Mouse (Mus musculus): ENCODE data around the gene Acox2.
"Not testable (repeated sequence)": the region's sequence is repeated elsewhere in the genome, so short reads cannot be mapped to it uniquely, and the experiment has no call there.

Acox2 gene

DNA sequence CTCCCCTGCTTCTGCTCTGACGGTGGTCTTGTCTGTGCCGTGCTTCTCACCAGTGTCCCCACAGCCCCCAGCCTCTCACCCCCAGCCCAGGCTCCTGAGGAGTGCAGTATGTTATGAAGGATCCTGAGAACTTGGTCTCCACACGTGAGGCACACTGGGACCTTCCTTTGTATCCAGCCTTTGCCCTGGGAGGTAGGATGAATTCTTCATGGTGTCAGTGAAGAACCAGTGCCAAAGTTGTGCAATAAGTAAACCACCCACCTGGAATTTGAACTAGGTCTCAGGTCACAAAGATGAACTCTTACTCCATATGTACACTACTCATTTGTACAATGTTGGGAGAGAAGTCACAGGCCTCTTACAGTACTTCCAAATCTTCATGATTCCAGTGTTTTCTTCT, at the start of gene Acox2:
Gene Acox2 (minus strand): TSS at position 188 of the 400 bp plus-strand sequence.
- no peak for DNase-seq (ENCODE audit: low spot score in 2 of 2)

DNA sequence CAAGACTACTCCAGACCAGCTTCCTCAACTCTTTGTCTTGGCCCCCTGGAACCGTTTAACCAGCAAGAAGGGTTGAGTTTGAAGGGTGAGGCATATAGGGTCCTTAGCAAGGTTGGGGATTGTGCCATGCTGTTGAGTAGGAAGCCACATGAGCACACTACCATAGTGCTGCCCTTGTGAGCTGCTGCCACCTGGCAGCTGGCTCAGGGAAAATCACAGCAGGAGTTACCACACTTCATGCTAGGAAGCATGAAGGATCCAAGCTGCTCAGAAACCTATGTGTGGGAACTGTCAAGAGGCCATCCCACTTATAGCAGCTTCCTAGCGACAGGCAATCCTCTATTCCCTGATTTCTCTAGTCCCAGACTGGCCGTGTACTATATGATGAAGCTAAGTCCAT, 49.5 kb upstream of the Acox2 start:
- no peak for DNase-seq (ENCODE audit: low spot score in 2 of 2)

- DNase-seq (ENCODE audit: low spot score in 2 of 2) = no peak
Measured at GRCm38 (mm10) chr14:8306884-8307283, 47.7 kb upstream of the Acox2 start.

DNA sequence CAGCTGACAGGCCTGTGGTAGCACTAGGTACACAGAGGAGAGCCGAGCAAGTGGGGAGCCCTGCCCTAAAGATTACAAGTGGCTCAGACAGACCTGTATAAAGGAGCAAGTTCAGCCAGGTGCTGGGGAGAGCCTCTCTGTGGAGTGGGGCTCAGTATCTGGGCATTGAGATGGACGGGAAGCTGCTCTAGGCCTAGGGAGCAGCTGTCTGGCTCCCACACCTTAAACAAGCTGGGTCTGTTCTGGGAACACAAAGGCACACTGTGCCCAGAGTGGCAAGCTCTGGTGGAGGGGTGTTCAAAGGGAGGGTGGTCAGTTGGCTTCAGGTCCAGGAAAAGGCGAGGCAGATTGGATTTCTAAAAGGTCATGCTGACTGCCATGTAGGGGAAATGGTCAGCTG, 45.9 kb upstream of the Acox2 start:
- no peak for DNase-seq (ENCODE audit: low spot score in 2 of 2)

GRCm38 (mm10) chr14:8304082-8304481, 44.9 kb upstream of the Acox2 start:
- no peak for DNase-seq (ENCODE audit: low spot score in 2 of 2)

- DNase-seq (ENCODE audit: low spot score in 2 of 2) = no peak
Measured at GRCm38 (mm10) chr14:8302687-8303086, 43.5 kb upstream of the Acox2 start.

DNA sequence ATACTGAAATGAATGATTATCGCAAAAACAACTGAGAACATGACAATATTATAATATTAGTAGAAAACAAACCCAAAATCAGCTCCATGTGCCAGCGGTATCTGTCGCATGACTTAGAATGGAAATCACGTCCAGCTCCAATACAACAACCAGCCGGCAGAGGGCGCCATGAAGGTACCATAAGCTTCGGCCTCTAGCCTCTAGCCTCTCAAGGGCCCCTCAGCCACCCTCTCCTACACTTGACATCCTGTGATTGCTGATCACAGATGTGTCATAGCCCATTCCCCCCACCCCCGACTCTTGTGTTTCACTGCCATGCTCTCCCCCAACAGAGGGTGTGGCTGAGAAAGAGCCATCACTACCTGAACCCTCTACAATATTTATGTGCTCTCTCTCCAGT, 41.1 kb upstream of the Acox2 start:
- peak in 1 of 2 experiments; percentile 46 for DNase-seq (ENCODE audit: low spot score in 2 of 2)

DNA sequence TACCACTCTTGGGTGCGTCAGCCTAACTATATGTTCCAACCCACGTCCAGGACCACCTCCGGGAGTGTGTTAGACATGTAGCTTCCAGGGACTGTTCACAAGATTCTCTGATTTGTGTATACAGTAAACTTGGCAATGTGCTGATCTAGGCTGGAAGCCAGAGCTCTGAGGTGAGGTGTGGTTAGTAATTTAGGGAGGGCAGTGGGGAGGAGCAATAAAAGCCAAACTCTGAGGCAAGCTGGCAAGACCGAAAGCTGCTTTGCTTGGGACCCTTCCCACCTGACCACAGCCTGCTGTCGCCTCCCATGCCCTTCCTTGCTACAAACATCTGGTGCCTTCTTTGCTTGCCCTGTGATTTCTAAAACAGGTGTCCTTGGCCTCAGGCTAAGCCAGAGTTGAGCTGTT, 38.7 kb upstream of the Acox2 start:
- no peak for DNase-seq (ENCODE audit: low spot score in 2 of 2)

- DNase-seq (ENCODE audit: low spot score in 2 of 2) = no peak
Measured at GRCm38 (mm10) chr14:8294257-8294656, 35.1 kb upstream of the Acox2 start.

DNA sequence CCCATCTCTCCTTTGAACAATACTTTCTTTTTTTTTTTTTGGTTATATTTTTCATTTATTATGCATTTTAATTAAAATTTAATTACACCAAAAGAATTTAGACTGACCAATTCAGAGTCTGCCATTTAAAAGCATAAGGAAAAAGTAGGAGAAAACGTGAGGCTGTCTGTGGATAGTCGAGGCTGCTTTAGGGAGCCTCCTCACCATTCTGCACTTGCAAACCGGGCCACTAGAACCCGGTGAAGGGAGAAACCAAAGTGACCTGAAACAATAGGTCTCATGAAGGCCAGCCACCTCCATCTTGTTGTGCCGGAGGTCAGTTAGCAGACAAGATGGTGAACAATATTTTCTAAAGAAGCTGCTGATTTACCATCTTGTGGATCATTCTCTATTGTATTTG, 27.4 kb upstream of the Acox2 start:
- DNase-seq (ENCODE audit: low spot score in 2 of 2) = not testable (repeated sequence)

DNA sequence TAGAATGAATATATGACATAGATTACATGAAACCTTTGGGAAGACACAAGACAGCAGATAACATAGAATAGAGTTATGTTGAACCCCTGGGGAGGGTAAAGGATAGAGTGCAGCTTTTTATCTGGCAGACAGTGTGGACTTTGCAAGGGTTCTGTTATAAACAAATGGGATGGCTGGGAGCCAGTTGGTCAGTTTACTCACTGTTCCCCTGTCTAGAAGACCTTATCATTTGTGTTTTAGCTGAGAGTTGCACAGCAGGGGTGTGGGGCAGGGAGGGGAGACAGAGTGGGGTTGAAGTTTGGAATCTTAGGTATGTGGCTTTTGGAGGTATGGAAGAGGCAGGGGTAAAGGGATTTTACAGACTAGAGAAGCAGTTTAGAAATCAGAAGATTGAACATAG, 24.6 kb upstream of the Acox2 start:
- no peak for DNase-seq (ENCODE audit: low spot score in 2 of 2)

DNA sequence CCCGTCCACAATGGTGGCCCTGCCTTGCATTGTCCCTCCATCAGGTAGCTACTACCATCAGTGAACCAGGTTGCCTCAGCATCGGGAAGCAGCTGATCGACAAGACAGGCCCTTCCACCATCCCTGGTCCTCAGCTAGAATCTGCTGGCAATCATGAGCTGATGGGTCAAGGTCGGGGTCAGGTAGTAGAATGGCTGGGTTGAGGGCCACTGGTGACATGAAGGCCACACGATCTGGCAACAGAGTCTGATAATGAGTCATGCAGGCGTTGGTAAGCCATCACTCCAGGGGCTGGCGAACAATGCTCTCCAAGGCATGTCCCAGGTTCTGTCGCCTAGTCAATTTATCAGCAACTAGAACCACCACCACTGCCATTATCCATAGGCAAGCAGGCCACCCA, 12.1 kb upstream of the Acox2 start:
- DNase-seq (ENCODE audit: low spot score in 2 of 2) = not testable (repeated sequence)

- no peak for DNase-seq (ENCODE audit: low spot score in 2 of 2)
Measured at GRCm38 (mm10) chr14:8264378-8264777, 5.2 kb upstream of the Acox2 start.

- DNase-seq (ENCODE audit: low spot score in 2 of 2) = no peak
Measured at GRCm38 (mm10) chr14:8262242-8262641, 3.1 kb upstream of the Acox2 start.

DNA sequence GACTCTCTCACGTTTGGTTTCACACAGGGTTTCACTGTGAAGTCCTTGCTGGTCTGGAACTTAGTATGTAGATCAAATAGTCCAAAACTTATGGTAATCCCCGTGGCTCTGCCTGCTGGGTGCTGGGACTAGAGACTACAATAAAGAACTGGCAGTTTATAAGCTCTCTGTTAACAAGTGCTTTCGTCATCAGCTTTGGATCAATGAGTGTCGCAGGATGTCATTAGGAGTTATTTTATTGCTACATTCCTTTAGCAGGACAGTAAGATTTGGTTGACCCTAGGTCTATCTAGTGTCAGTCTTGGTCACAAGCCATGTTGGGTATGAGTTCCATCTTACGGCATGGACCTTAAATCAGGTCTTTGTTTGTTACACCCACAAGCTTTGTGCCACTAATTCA, 1.1 kb upstream of the Acox2 start:
- DNase-seq (ENCODE audit: low spot score in 2 of 2) = no peak

DNA sequence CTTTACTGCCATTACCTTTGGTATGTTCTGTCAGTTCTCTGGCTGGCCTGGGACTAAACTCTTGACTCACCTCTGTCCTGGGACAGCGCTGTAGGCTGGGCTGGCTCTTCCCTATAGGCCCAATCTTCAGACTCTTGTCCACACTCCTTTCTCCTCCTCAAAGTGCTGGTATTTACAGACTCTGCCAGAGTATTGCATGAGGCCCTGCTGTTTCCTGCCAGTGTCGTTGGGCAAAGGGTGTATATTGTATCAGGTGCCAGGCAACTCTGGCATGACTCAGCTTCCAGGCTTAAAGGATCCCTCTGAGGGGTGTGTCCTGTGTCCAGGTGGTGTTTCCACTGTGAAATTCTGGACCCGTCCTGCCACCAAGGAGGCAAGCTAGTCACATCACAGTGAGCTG, 401 bp downstream of the Acox2 start:
- no peak for DNase-seq (ENCODE audit: low spot score in 2 of 2)

DNA sequence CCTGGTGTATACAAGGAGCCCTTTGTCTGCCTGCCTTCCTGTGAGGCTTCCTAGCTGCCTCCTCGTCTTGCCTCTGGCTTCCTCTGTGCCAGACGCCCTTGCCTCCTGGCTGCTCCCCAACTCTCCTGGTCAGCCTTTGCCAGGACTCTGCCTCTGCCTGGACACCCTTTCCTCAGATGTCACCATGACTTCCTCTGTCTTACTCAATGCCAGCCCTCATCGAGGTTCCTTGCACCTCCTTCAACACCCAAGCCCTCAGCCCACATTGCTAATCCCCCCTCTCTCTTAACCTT, 872 bp downstream of the Acox2 start:
- DNase-seq (ENCODE audit: low spot score in 2 of 2) = no peak

DNA sequence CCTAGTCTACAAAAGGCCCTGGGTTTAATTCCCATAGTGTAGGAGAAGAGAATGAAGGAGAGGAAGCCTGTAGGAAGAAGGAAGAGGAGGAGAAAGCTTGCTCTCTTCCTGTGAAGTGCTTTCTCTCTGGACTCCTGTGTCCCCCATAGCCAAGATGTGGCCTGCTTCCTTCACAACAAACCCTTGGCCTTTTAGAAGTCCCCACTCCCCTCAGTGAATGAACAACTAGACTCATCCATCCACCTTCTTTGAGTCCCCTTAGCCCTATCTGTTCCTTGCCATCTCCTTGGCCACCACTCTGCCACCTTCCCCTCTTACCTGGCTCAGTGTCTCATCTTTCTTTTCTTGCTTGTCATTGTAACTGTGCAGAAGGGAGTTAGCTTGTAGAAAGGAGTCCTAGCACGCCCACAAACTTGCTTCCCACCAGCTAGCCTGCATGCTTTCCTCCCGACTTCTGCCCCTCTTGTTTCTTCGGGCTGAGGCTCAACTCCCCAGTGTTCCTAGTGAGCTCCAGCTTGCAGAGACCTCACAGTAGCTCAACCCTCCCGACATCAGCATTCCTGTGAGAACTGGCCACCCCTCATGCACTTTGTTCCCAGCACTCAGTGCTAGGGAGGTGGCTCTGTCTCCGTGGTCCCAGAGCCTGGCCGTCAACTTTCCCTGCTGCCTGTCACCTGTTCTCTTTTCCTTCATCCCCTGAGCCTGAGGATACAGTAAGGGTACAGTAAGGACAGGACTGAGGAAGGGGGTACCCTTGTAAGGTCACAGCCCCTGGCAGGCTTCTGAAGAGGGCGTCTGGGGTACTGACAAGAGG, 1.4 kb downstream of the Acox2 start:
- no peak for DNase-seq (ENCODE audit: low spot score in 2 of 2)

DNA sequence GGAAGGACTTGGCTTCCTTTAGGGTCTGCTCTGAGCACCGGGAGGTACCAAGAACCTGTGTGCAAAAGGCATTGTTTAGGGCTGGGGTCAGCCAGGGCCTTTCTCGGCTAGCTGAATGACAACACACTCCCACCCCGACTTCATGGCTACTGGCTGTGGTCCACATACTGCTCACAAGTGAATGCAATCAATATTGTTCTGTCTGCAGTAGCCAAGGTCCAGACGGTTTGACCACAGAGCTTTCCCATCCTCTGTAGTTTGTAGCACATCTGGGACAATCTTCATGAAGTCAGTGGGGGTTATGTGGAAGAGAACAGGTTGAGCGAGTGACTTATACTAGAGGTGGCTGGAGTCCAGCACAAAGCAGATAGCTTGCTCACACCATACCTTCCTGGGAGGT, 2.3 kb downstream of the Acox2 start:
- DNase-seq (ENCODE audit: low spot score in 2 of 2) = no peak

GRCm38 (mm10) chr14:8256072-8256471, 3.1 kb downstream of the Acox2 start:
- no peak for DNase-seq (ENCODE audit: low spot score in 2 of 2)

DNA sequence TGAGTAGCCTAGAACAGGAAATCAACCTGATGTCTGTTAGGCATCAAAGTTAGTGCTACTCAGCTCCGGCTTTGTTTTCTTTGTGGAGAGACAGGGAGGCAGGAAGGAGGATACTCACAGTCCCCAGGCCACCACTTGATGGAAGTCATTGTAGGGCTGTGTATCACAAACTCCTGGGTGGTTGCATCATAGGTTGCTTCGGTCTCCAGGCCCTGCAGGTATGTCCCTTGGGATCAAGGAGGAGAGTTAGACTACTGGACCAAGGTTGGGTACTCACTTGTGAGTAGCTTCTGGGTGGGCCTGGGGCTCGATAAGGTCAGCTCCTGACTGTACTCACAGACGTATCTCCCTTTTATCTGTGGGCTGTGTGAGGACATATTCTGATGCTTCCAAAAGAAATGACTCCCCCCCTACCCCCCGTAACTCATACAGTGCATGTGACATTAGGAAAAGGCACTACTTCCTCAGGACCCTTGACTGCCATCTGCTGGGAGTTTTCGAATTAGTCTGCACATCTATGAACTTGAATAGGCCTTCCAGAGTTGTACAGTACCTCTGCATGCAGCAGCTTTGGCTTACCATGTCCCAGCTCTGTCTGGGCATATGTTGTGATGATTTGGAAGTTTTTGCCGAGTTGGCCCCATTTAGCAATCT, 4.0 kb downstream of the Acox2 start:
- peak; percentile 68 to 77 for DNase-seq (ENCODE audit: low spot score in 2 of 2)

DNA sequence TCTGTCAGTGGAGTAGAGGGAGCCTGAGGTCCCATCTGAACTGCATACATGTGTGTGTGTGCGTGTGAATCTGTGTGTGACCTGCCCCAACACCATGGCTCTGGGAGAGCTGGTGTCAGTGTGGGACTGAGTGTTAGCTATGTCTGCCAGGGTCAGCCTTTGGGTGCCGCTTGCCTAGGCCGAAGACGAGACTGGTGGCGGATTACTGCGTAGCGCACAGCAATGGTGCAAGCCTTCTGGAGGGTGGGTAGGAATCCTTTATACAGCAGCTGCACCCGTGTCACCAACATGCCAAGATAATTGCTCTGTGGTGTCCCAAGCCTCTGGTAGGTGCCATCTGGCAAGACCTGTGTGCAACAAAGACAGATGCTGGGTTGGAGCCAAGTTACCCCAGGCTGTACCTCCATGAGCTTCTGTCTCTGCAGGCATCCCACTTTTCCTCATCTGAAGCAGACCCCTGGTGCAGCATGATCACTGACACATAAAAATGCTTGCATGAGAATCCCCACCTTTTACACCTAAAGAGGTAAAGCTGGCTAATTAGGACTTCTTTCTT, 7.7 kb downstream of the Acox2 start:
- DNase-seq (ENCODE audit: low spot score in 2 of 2) = no peak

DNA sequence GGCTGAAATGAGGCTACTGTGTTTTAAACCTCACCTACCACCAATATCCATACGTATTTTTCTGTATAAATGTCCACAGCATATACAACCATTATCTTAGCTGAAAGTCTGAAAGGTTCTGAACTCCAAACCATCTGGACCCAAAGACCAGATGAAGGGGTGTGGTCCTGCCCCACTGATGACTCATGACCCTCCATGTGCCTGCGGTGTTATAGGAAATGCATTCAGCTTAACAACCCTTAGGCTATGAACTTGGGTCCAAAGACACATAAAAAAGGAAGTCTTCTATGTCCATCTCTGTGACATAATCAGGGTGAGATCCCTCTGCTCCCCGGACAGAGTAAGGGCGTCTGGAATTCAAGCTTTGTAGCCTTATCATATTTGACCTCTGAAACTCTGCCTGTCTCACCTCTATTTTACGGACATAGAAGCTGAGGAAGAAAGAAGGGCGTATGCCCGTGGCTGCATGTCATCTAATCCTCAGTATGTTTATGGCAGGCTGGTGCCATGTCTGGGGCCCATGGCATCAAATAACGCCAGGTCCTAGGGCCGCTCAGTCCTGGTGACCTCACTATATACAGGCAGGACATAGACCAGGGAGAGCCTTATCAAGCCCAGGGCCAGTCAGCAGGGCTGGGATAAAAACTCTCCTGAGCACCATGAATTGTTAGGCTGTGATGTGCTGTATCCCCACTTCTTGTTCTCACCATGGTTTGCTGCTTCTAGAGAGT, 8.8 kb downstream of the Acox2 start:
- no peak for DNase-seq (ENCODE audit: low spot score in 2 of 2)

Measured in right cerebral cortex, adult 2 months (tissue).